Mouse (Mus musculus) ES-Bruce4 (cell line): ENCODE measurements around the gene 1700010B08Rik.

Experiments
- CTCF ChIP-seq: IDR thresholded peaks from one replicate; pipeline ENCODE4 v1.8.1; 2011; ENCODE audit warnings: low read depth, low read length
- EP300 ChIP-seq: IDR thresholded peaks from 2 replicates; pipeline ENCODE4 v1.6.1; 2011; ENCODE audit warnings: low read depth, low read length; ENCODE audit not compliant: insufficient read depth
- POLR2A ChIP-seq: IDR thresholded peaks from one replicate; pipeline ENCODE4 v1.8.1; 2011; ENCODE audit warnings: low read length; ENCODE audit not compliant: insufficient read depth

GRCm38 (mm10) chr2:173730444-173730966, 11.3 kb downstream of the 1700010B08Rik start:
- TF ChIP-seq CTCF (no peak), EP300 (no peak), POLR2A (no peak)
